Mouse (Mus musculus) embryo, embryonic 11.5 days (tissue): ENCODE data around the gene Olfr619.

Experiments used
- DNase-seq: peaks from one replicate; pipeline ENCODE4 v3.0.0-alpha.2; 2012; ENCODE audit warnings: low read depth, low spot score

Olfr619 gene

DNA sequence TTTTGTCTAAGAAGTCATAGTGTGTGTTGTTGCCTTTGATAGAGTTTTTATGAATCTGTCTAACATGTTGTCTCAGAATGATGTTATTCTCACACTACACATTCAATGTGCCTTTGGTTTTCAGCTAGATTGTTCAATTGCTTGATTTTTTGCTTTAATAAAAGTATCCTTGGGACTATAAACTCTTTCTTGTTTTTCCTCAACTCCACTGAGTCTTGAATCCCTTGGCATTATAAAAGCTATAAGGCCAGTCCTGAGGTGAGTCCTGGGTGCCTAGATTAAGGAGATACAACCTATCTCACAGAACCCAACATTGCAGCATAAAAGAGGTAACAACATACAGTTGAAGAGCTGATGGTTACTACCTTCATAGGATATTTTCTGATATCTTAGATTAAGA, at the start of gene Olfr619:
TSS of gene Olfr619 (plus strand) at position 301 of the 400 bp plus-strand sequence.
- DNase-seq, result no peak

GRCm38 (mm10) chr7:103555779-103556178, 44.6 kb upstream of the Olfr619 start, which contains the start of gene Olfr615:
Gene Olfr615, plus strand, starts transcription at chr7:103556079.
- no peak for DNase-seq

DNA sequence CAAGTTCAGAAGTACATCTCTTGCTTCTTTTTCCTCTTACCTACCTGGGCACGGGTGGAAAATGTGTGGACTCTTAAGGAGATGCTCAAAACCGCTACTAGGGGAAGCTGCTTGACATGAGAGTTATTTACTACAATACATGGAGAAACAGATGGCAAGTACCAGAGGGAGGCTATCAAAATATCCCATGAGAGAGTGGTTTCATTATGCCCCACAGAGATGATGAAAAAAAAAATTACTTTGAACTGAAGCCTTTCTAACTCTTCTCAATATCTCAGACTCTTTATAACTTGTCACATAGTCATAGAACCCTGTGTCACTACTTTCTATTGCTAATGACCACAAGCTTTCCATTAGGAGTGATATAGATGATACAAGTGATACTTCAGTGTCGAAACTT, 31.3 kb upstream of the Olfr619 start, which contains the start of gene Olfr616:
TSS of gene Olfr616 (minus strand) at position 101 of the 400 bp plus-strand sequence.
- DNase-seq, result no peak

GRCm38 (mm10) chr7:103572761-103573160, 27.6 kb upstream of the Olfr619 start, which contains the start of gene Olfr617:
Gene Olfr617, plus strand, starts transcription at chr7:103573061.
- DNase-seq, result no peak

GRCm38 (mm10) chr7:103589803-103590202, 10.6 kb upstream of the Olfr619 start, which contains the start of gene Olfr618:
Gene Olfr618, plus strand, starts transcription at chr7:103590103.
- DNase-seq, result no peak

DNA sequence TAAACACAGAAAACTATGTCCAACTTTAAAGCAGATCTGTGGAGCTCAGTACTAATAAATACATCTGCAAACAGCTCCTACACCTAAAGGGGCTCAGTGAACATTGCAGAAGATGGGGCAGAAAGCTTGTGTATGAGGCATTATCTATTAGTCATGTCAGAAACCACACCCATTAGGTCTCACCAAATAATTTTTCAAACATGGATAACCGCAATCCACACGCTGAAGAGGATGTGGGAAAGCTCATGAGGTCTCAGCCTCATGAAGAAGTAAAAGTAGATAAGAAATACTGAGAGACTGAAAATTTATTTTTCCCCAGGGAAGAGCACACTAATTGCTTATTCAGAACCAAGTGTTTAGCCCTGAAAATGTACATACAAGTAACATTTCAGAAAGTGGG, 7.0 kb downstream of the Olfr619 start:
- no peak for DNase-seq

DNA sequence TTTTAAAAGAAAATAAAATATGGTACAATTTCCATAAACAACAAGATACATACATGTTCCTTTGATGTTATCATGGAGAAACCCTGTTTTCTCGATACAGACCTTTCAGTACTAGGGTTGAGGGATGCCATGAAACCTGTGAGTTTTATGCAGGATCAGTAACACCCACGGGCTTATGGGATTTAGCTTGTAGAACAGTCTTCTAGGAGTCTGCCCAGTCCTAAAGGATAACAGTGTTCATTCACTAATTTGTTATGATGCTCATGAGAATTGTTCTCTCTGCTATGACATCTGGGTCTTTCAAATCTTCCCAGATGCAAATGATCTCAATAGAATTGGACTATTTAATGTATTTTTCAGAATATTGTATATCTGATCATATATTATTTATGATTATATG, 12.1 kb downstream of the Olfr619 start, which contains the start of gene Olfr620:
TSS of gene Olfr620 (minus strand) at position 101 of the 400 bp plus-strand sequence.
- DNase-seq, result no peak

DNA sequence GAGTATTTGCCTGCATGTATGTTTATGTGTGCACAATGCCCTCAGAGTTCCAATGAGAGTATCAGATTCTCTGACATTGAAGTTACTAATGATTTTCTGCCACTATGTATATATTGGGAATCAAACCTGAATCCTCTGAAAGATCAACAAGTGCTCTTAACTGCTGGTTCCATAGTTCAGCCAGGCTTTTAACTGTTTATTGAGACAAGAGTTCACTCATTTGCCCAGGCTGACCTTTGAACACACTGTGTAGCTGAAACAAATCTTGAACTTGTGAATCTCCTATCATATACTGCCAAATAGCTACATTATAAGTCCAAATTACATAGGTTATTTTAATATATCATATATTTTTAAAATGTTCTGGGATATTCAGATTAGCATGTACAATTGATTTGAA, 36.4 kb downstream of the Olfr619 start:
- DNase-seq, result no peak

DNA sequence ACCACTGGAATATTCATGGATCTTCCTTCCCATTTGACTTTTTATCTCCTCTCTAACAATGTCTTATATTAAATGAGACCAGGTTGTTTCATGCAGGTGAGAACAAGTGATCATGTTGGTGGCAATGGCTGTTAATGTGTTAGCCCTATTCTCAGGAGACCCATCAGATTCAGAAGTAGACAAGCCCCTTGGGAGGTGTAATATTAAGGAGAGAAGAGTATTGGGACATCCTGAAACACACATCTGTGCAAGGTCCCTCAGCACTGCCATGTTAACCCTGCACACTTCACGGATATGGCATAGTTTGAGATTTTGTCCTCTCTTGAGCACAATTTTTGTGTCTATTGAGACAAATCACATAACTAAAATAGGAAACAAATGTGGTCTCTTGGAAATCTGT, 42.2 kb downstream of the Olfr619 start, which contains the start of gene Olfr622:
TSS of gene Olfr622 (minus strand) at position 101 of the 400 bp plus-strand sequence.
- DNase-seq, result no peak

GRCm38 (mm10) chr7:103644070-103644469, 43.7 kb downstream of the Olfr619 start:
- no peak for DNase-seq
